Mouse (Mus musculus) heart, embryonic 13.5 days (tissue): Measurements from ENCODE around the gene Olfr504. TPM values are rescaled to one million over a fixed set of nuclear protein-coding genes. Genes with fewer than 3 reads are reported as not detected.
"Not testable (repeated sequence)": the region's sequence is repeated elsewhere in the genome, so short reads cannot be mapped to it uniquely, and the experiment has no call there.

ENCODE experiments used
- ATAC-seq: fragments of 200-750 bp; cut with Nextera tagmentation; 2 replicates; pipeline ENCODE4 v1.8.0; 2017; ENCODE audit warnings: moderate TSS enrichment; ENCODE audit not compliant: insufficient number of reproducible peaks, low FRiP score, low TSS enrichment; ENCODE audit errors: extremely low read depth
- H3K27ac ChIP-seq: fragments of 300-500 bp; sonication (generic); replicated peaks from 2 replicates; pipeline ENCODE4 v1.5.1; 2015; ENCODE audit warnings: moderate library complexity, mild to moderate bottlenecking, inconsistent platforms
- H3K27me3 ChIP-seq: fragments of 300-500 bp; sonication (generic); replicated peaks from 2 replicates; pipeline ENCODE4 v1.6.1; 2015; ENCODE audit warnings: mild to moderate bottlenecking, inconsistent platforms
- H3K36me3 ChIP-seq: fragments of 300-500 bp; sonication (generic); 2 replicates; pipeline ENCODE4 v1.6.1; 2015; ENCODE audit warnings: mild to moderate bottlenecking, inconsistent platforms
- H3K4me1 ChIP-seq: fragments of 300-500 bp; sonication (generic); 2 replicates; pipeline ENCODE4 v1.6.1; 2015; ENCODE audit warnings: inconsistent platforms
- H3K4me2 ChIP-seq: fragments of 300-500 bp; sonication (generic); 2 replicates; pipeline ENCODE4 v1.6.1; 2015; ENCODE audit warnings: inconsistent platforms, mild to moderate bottlenecking, moderate library complexity
- H3K4me3 ChIP-seq: fragments of 300-500 bp; sonication (generic); 2 replicates; pipeline ENCODE4 v1.5.1; 2015; ENCODE audit warnings: moderate library complexity, mild to moderate bottlenecking, inconsistent platforms
- H3K9ac ChIP-seq: fragments of 300-500 bp; sonication (generic); 2 replicates; pipeline ENCODE4 v1.6.1; 2015; ENCODE audit warnings: inconsistent platforms, mild to moderate bottlenecking, moderate library complexity
- H3K9me3 ChIP-seq: fragments of 300-500 bp; sonication (generic); 2 replicates; pipeline ENCODE4 v1.6.1; 2016; ENCODE audit warnings: inconsistent platforms
- WGBS: fragments of 180-500 bp; shearing (Covaris S2); methylation state at CpG from one replicate; pipeline ENCODE4 v1.1.7; 2015; ENCODE audit warnings: mixed read lengths; 5-methylcytosine and 5-hydroxymethylcytosine counted together
- polyA plus RNA-seq: library from polyadenylated mRNA; unstranded; fragments of >200 nt; fragmentation: Nextera tagmentation; extraction: Ambion mirVana; gene quantifications from 2 replicates; pipeline ENCODE4 v1.2.1, GENCODE M21; 2015

The Olfr504 gene
- not detected in 2 replicates for polyA plus RNA-seq

- H3K36me3 ChIP-seq = no peaks in the 10 kb centered on the region
- WGBS = 64% methylated on average over 1 of the region's 1 CpGs
- ATAC-seq = no peak
- peaks cover 23% of the 10 kb centered on the region for H3K9me3 ChIP-seq
- H3K27ac ChIP-seq = no peak within 1 kb of the TSS
- H3K4me3 ChIP-seq = no peak within 1 kb of the TSS
- H3K9ac ChIP-seq = no peak within 1 kb of the TSS
- H3K4me2 ChIP-seq = no peak within 1 kb of the TSS
- H3K4me1 ChIP-seq = no peaks in the 10 kb centered on the region
- H3K27me3 ChIP-seq = no peaks in the 10 kb centered on the region
These were observed at the start of gene Olfr504 for GRCm38 (mm10) chr7:108565693-108566092. Gene Olfr504 (minus strand): TSS chr7:108565793.

- no peak overlapping the region for H3K9ac ChIP-seq
- 73% methylated on average over 2 of the region's 2 CpGs for whole genome bisulfite sequencing
- no peaks in the 10 kb centered on the region for H3K27me3 ChIP-seq
- H3K4me3 ChIP-seq = no peak overlapping the region
- no peak for ATAC-seq
- no peaks in the 10 kb centered on the region for H3K36me3 ChIP-seq
- H3K9me3 ChIP-seq = no peaks in the 10 kb centered on the region
- H3K4me2 ChIP-seq = no peak overlapping the region
- H3K4me1 ChIP-seq = no peaks in the 10 kb centered on the region
- H3K27ac ChIP-seq = no peak overlapping the region
These were observed 48.5 kb upstream of the Olfr504 start for GRCm38 (mm10) chr7:108614110-108614509.

GRCm38 (mm10) chr7:108610487-108610886 is 44.9 kb upstream of the Olfr504 start, which contains the start of gene Olfr506:
Gene Olfr506 (plus strand): TSS chr7:108610787.
- Histone ChIP-seq H3K9me3 (no peaks in the 10 kb centered on the region), H3K4me2 (no peak within 1 kb of the TSS), H3K36me3 (no peaks in the 10 kb centered on the region), H3K27me3 (no peaks in the 10 kb centered on the region), H3K27ac (no peak within 1 kb of the TSS), H3K9ac (no peak within 1 kb of the TSS), H3K4me3 (no peak within 1 kb of the TSS), H3K4me1 (no peaks in the 10 kb centered on the region)
- no peak for ATAC-seq

GRCm38 (mm10) chr7:108601916-108602315 is 36.3 kb upstream of the Olfr504 start:
- ATAC-seq, H3K4me2 ChIP-seq, H3K9ac ChIP-seq, H3K27ac ChIP-seq, H3K4me3 ChIP-seq, H3K27me3 ChIP-seq, H3K9me3 ChIP-seq, H3K4me1 ChIP-seq, H3K36me3 ChIP-seq: not testable (repeated sequence)
- WGBS = 64% methylated on average over 3 of the region's 3 CpGs

- Histone ChIP-seq H3K4me1 (no peaks in the 10 kb centered on the region), H3K9ac (no peak overlapping the region), H3K36me3 (no peaks in the 10 kb centered on the region), H3K4me2 (no peak overlapping the region), H3K9me3 (0 out of 2 replicates have a peak, but pooled peaks cover 3% of the 10 kb centered on the region), H3K27ac (no peak overlapping the region), H3K4me3 (no peak overlapping the region), H3K27me3 (no peaks in the 10 kb centered on the region)
- no peak for ATAC-seq
- WGBS = 84% methylated on average over 1 of the region's 1 CpGs
These were observed 24.2 kb upstream of the Olfr504 start for GRCm38 (mm10) chr7:108589797-108590196.

- not testable (repeated sequence) for ATAC-seq, H3K27ac ChIP-seq, H3K4me3 ChIP-seq, H3K27me3 ChIP-seq, H3K4me2 ChIP-seq, H3K9ac ChIP-seq, H3K4me1 ChIP-seq, H3K9me3 ChIP-seq, H3K36me3 ChIP-seq
- WGBS = 46% methylated on average over 1 of the region's 1 CpGs
These were observed 21.4 kb downstream of the Olfr504 start, which contains the start of gene Olfr503 for GRCm38 (mm10) chr7:108544227-108544626. Gene Olfr503 (plus strand): TSS chr7:108544527.

GRCm38 (mm10) chr7:108542416-108542815 is 23.2 kb downstream of the Olfr504 start:
- no peak for ATAC-seq
- Histone ChIP-seq H3K9ac (no peak overlapping the region), H3K36me3 (no peaks in the 10 kb centered on the region), H3K4me1 (no peaks in the 10 kb centered on the region), H3K27me3 (no peaks in the 10 kb centered on the region), H3K27ac (no peak overlapping the region), H3K4me3 (no peak overlapping the region), H3K9me3 (peaks cover 5% of the 10 kb centered on the region; the same call in 1 of the 2 replicates), H3K4me2 (no peak overlapping the region)
- 74% methylated on average over 13 of the region's 13 CpGs for WGBS

GRCm38 (mm10) chr7:108524965-108525364 is 40.6 kb downstream of the Olfr504 start, which contains the start of gene Olfr502:
Gene Olfr502 (minus strand): TSS chr7:108525065.
- Histone ChIP-seq H3K4me1 (no peaks in the 10 kb centered on the region), H3K27ac (no peak within 1 kb of the TSS), H3K9me3 (peaks cover 12% of the 10 kb centered on the region; the same call in 1 of the 2 replicates), H3K9ac (no peak within 1 kb of the TSS), H3K4me2 (no peak within 1 kb of the TSS), H3K36me3 (no peaks in the 10 kb centered on the region), H3K4me3 (no peak within 1 kb of the TSS), H3K27me3 (no peaks in the 10 kb centered on the region)
- no peak for ATAC-seq
- 54% methylated on average over 1 of the region's 1 CpGs for WGBS

Other genes starting within 250 kb of the Olfr504 start
- gene Olfr492, start 242.1 kb downstream of the Olfr504 start, polyA plus RNA-seq = not detected in 2 replicates
- gene Olfr493, start 218.8 kb downstream of the Olfr504 start, polyA plus RNA-seq = not detected in 2 replicates
- gene Olfr494, start 200.5 kb downstream of the Olfr504 start, polyA plus RNA-seq = not detected in 2 replicates
- not detected in 2 replicates for gene Olfr495, start 172.6 kb downstream of the Olfr504 start, polyA plus RNA-seq
- not detected in 2 replicates for gene Olfr497, start 145.4 kb downstream of the Olfr504 start, polyA plus RNA-seq
- gene Olfr498, start 100.5 kb downstream of the Olfr504 start, polyA plus RNA-seq = not detected in 2 replicates
- gene Olfr502, start 40.7 kb downstream of the Olfr504 start, polyA plus RNA-seq = not detected in 2 replicates
- not detected in 2 replicates for gene Olfr503, start 21.3 kb downstream of the Olfr504 start, polyA plus RNA-seq
- gene Olfr506, start 45.0 kb upstream of the Olfr504 start, polyA plus RNA-seq = not detected in 2 replicates
- gene Olfr507, start 56.0 kb upstream of the Olfr504 start, polyA plus RNA-seq = not detected in 2 replicates
- gene Olfr508, start 64.2 kb upstream of the Olfr504 start, polyA plus RNA-seq = not detected in 2 replicates
- not detected in 2 replicates for gene Olfr509, start 86.1 kb upstream of the Olfr504 start, polyA plus RNA-seq
- gene Olfr510, start 100.6 kb upstream of the Olfr504 start, polyA plus RNA-seq = not detected in 2 replicates
- gene Olfr512, start 147.5 kb upstream of the Olfr504 start, polyA plus RNA-seq = not detected in 2 replicates
- gene Olfr513, start 185.2 kb upstream of the Olfr504 start, polyA plus RNA-seq = not detected in 2 replicates